Mouse (Mus musculus) lung, postnatal 0 days (tissue): ENCODE measurements around the gene Fem1b. TPM values are rescaled to one million over a fixed set of nuclear protein-coding genes. Genes with fewer than 3 reads are reported as not detected.

Experiments
- ATAC-seq: fragments of 200-750 bp; cut with Nextera tagmentation; 2 replicates; pipeline ENCODE4 v1.8.0; 2017; ENCODE audit warnings: moderate library complexity
- DNase-seq: peaks from one replicate; pipeline ENCODE4 v3.0.0-alpha.2; 2016; ENCODE audit warnings: low spot score
- H3K27ac ChIP-seq: fragments of 300-500 bp; sonication (generic); 2 replicates; pipeline ENCODE4 v1.5.1; 2014; ENCODE audit warnings: antibody characterized with exemption, mild to moderate bottlenecking, low read length, mixed read lengths
- H3K27me3 ChIP-seq: fragments of 300-500 bp; sonication (generic); replicated peaks from 2 replicates; pipeline ENCODE4 v1.6.1; 2014; ENCODE audit warnings: low read length, mixed read lengths; ENCODE audit not compliant: insufficient read depth
- H3K36me3 ChIP-seq: fragments of 300-500 bp; sonication (generic); 2 replicates; pipeline ENCODE4 v1.6.1; 2014; ENCODE audit warnings: low read length, mixed read lengths; ENCODE audit not compliant: insufficient read depth
- H3K4me1 ChIP-seq: fragments of 300-500 bp; sonication (generic); 2 replicates; pipeline ENCODE4 v1.6.1; 2014; ENCODE audit warnings: antibody characterized with exemption, low read depth, low read length, mixed read lengths; ENCODE audit not compliant: insufficient read depth
- H3K4me2 ChIP-seq: fragments of 300-500 bp; sonication (generic); replicated peaks from 2 replicates; pipeline ENCODE4 v1.6.1; 2014; ENCODE audit warnings: low read depth, mild to moderate bottlenecking, low read length, moderate library complexity, mixed read lengths
- H3K4me3 ChIP-seq: fragments of 300-500 bp; sonication (generic); 2 replicates; pipeline ENCODE4 v1.5.1; 2014; ENCODE audit warnings: low read depth, low read length
- H3K9ac ChIP-seq: fragments of 300-500 bp; sonication (generic); replicated peaks from 2 replicates; pipeline ENCODE4 v1.6.1; 2014; ENCODE audit warnings: low read depth, mild to moderate bottlenecking
- H3K9me3 ChIP-seq: fragments of 300-500 bp; sonication (generic); 2 replicates; pipeline ENCODE4 v1.6.1; 2016; ENCODE audit warnings: low read length, mixed read lengths
- CTCF ChIP-seq: IDR thresholded peaks from 2 replicates; pipeline ENCODE4 v1.5.1; 2016; ENCODE audit warnings: antibody characterized with exemption, mild to moderate bottlenecking
- EP300 ChIP-seq: IDR thresholded peaks from 2 replicates; pipeline ENCODE4 v1.6.1; 2016; ENCODE audit warnings: antibody characterized with exemption, mild to moderate bottlenecking, control low read depth
- WGBS: fragments of 180-500 bp; shearing (Covaris S2); extraction: QIAGEN DNeasy Blood & Tissue Kit; methylation state at CpG from one replicate; pipeline ENCODE4 v1.1.7; 2014; 5-methylcytosine and 5-hydroxymethylcytosine counted together
- polyA plus RNA-seq: library from polyadenylated mRNA; unstranded; fragments of >200 nt; fragmentation: Nextera tagmentation; extraction: Ambion mirVana; gene quantifications from 2 replicates; pipeline ENCODE4 v1.2.1, GENCODE M21; 2015

Gene Fem1b
- polyA plus RNA-seq, 1 experiment from 2014 or later, result 9.2 TPM

DNA sequence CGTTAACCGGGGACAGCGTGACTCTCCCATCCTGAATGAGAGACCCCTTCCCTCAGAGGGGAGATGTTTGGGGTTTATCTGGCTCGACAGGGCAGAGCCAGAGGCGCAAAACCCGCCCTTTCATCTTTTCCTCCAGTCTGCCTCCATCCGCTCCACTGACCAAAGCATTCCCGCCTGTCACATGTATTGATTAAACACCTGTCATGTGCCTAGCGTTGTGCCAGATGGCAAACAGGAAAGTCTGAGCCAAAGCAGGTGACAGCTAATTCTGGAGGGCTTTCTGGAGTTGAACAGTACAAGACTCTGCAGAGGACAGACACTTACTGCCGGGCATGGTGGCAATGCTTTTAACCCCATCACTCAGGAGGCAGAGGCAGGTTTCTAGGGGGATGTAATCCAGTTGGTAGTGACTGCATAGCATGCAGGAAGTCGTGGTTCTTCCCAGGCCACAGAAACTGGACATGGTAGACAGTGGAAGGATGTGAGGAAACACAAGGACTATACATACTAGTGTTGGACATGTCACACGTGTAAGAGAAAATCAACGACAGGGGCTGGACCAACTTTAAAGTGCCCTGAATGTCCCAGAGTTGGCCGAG, 27.5 kb upstream of the Fem1b start:
- H3K27me3 ChIP-seq, result no peaks in the 10 kb centered on the region
- H3K9me3 ChIP-seq, result no peaks in the 10 kb centered on the region
- H3K27ac ChIP-seq, result peak overlapping the region; percentile 84
- peak; percentile 16 for DNase-seq
- no peak for TF ChIP-seq EP300
- WGBS, result 5% methylated on average over 14 of the region's 14 CpGs
- no peak; the same call in 1 of the 2 replicates for ATAC-seq
- peak overlapping the region; percentile 69 for H3K4me3 ChIP-seq
- peaks cover 8% of the 10 kb centered on the region; the same call in 1 of the 2 replicates for H3K4me1 ChIP-seq
- no peaks in the 10 kb centered on the region for H3K36me3 ChIP-seq
- peak overlapping the region; percentile 77 for H3K9ac ChIP-seq
- peak overlapping the region; percentile 89 for H3K4me2 ChIP-seq

DNA sequence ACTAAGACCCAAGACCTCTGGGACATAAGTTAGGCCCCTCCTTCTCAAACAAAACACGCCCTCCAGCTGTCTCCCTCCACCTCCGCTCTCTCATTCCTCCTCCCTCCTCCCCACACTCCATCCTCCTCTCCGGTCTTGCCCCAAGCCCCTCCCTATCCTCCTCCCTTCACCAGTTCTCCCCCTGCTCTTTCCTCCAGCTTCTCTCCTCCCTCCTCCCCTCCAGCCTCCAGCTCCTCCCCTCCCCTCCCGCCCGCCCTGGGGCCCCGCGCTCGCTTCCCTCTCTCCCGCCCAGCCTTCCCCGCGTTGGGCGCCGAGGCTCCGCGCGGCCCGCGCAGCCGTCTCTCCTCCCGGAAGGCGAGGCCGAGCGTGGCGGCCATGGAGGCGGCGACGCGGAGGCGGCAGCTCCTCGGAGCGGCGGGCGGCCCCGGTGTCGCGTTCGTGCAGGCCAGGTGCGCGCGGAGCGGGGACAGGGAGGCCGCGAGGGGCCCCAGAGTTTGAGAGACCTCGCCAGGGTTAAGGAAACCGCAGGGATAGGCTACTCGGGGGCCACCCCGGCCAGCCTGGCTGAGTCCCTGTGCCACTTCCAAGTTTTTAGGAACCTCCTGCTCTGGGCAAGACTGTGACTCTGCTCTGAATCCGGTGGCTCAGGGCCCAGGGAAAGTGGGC, 26.9 kb upstream of the Fem1b start, which contains the start of gene Cln6:
Gene Cln6 (plus strand): TSS at position 280 of the 666 bp plus-strand sequence.
- WGBS, result 3% methylated on average over 28 of the region's 48 CpGs
- Histone ChIP-seq H3K36me3 (no peaks in the 10 kb centered on the region), H3K4me3 (peak within 1 kb of the TSS; percentile 69), H3K9me3 (no peaks in the 10 kb centered on the region), H3K27me3 (no peaks in the 10 kb centered on the region), H3K4me1 (peaks cover 8% of the 10 kb centered on the region; the same call in 1 of the 2 replicates), H3K9ac (peak within 1 kb of the TSS; percentile 77), H3K27ac (peak within 1 kb of the TSS; percentile 84), H3K4me2 (peak within 1 kb of the TSS; percentile 89)
- DNase-seq, result peak; percentile 98
- ATAC-seq, result peak; percentile 93
- no peak for TF ChIP-seq EP300
- no peak for TF ChIP-seq CTCF

DNA sequence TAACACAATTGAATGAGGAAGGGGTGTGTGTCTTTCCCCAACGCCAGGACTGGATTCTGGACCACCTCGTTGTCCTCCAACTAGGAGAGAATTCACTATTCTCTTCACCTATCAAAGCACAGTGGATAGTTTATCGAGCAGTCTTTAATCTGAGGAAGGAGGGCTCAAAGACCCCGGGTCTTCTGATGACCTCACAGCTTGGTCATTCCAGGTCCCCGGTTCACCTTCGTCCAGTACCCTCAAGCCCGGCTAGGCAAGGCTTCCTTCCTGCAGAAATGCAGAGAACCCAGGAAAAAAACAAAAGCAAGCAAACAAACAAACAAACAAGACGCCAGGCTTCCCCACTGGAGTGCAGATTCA, 26.4 kb upstream of the Fem1b start:
- ATAC-seq, result no peak
- H3K4me2 ChIP-seq, result peak overlapping the region; percentile 89
- H3K4me3 ChIP-seq, result peak overlapping the region; percentile 69
- H3K36me3 ChIP-seq, result no peaks in the 10 kb centered on the region
- no peaks in the 10 kb centered on the region for H3K9me3 ChIP-seq
- TF ChIP-seq EP300 (no peak), CTCF (no peak)
- 7% methylated on average over 8 of the region's 8 CpGs for WGBS
- no peak overlapping the region for H3K9ac ChIP-seq
- peaks cover 8% of the 10 kb centered on the region; the same call in 1 of the 2 replicates for H3K4me1 ChIP-seq
- DNase-seq, result no peak
- no peaks in the 10 kb centered on the region for H3K27me3 ChIP-seq
- 0 out of 2 replicates have a peak overlapping the region, but pooled peaks have one; percentile 40 for H3K27ac ChIP-seq

GRCm38 (mm10) chr9:62837611-62838010, 25.9 kb upstream of the Fem1b start:
- Histone ChIP-seq H3K9me3 (no peaks in the 10 kb centered on the region), H3K27ac (peak overlapping the region; percentile 40; the same call in 1 of the 2 replicates), H3K4me1 (peaks cover 8% of the 10 kb centered on the region; the same call in 1 of the 2 replicates), H3K4me3 (no peak overlapping the region), H3K36me3 (no peaks in the 10 kb centered on the region), H3K9ac (no peak overlapping the region), H3K27me3 (no peaks in the 10 kb centered on the region), H3K4me2 (no peak overlapping the region)
- no peak; the same call in 1 of the 2 replicates for ATAC-seq
- TF ChIP-seq CTCF (no peak), EP300 (no peak)
- DNase-seq, result no peak
- 39% methylated on average over 3 of the region's 3 CpGs for whole genome bisulfite sequencing

GRCm38 (mm10) chr9:62835705-62836446, 24.1 kb upstream of the Fem1b start:
- Histone ChIP-seq H3K4me2 (no peak overlapping the region), H3K4me1 (peaks cover 8% of the 10 kb centered on the region; the same call in 1 of the 2 replicates), H3K4me3 (no peak overlapping the region), H3K27ac (no peak overlapping the region), H3K27me3 (no peaks in the 10 kb centered on the region), H3K36me3 (no peaks in the 10 kb centered on the region), H3K9me3 (no peaks in the 10 kb centered on the region), H3K9ac (no peak overlapping the region)
- DNase-seq (no peak), ATAC-seq (no peak)
- 45% methylated on average over 4 of the region's 4 CpGs for WGBS
- TF ChIP-seq EP300, result no peak
- TF ChIP-seq CTCF, result 0 out of 2 replicates have a peak, but pooled peaks have one; percentile 15

GRCm38 (mm10) chr9:62834906-62835305, 23.2 kb upstream of the Fem1b start:
- WGBS, result 34% methylated on average over 5 of the region's 5 CpGs
- Histone ChIP-seq H3K27ac (no peak overlapping the region), H3K4me2 (no peak overlapping the region), H3K9ac (no peak overlapping the region), H3K9me3 (no peaks in the 10 kb centered on the region), H3K4me3 (no peak overlapping the region), H3K36me3 (no peaks in the 10 kb centered on the region), H3K27me3 (no peaks in the 10 kb centered on the region), H3K4me1 (peaks cover 8% of the 10 kb centered on the region; the same call in 1 of the 2 replicates)
- DNase-seq, result no peak
- no peak for ATAC-seq
- TF ChIP-seq EP300, result no peak
- no peak for TF ChIP-seq CTCF
